Mouse (Mus musculus) kidney, embryonic 14.5 days (tissue): Measurements from ENCODE around the gene Rnf150. TPM values are rescaled to one million over a fixed set of nuclear protein-coding genes. Genes with fewer than 3 reads are reported as not detected.

Experiments used
- ATAC-seq: fragments of 200-750 bp; cut with Nextera tagmentation; 2 replicates; pipeline ENCODE4 v1.8.0; 2017; ENCODE audit warnings: moderate number of reproducible peaks, mild to moderate bottlenecking, moderate TSS enrichment, moderate library complexity; ENCODE audit not compliant: low FRiP score, low TSS enrichment
- H3K27ac ChIP-seq: fragments of 300-500 bp; sonication (generic); 2 replicates; pipeline ENCODE4 v1.5.1; 2014; ENCODE audit warnings: low read depth, mild to moderate bottlenecking, low read length, moderate library complexity, mixed read lengths
- H3K27me3 ChIP-seq: fragments of 300-500 bp; sonication (generic); 2 replicates; pipeline ENCODE4 v1.6.1; 2014; ENCODE audit warnings: mild to moderate bottlenecking, low read length; ENCODE audit not compliant: control insufficient read depth, insufficient read depth
- H3K36me3 ChIP-seq: fragments of 300-500 bp; sonication (generic); 2 replicates; pipeline ENCODE4 v1.6.1; 2014; ENCODE audit warnings: low read length, mixed read lengths; ENCODE audit not compliant: control insufficient read depth, insufficient read depth
- H3K4me1 ChIP-seq: fragments of 300-500 bp; sonication (generic); 2 replicates; pipeline ENCODE4 v1.6.1; 2014; ENCODE audit warnings: low read length, mixed read lengths; ENCODE audit not compliant: control insufficient read depth, insufficient read depth
- H3K4me2 ChIP-seq: fragments of 300-500 bp; sonication (generic); replicated peaks from 2 replicates; pipeline ENCODE4 v1.6.1; 2014; ENCODE audit warnings: low read depth, mild to moderate bottlenecking, low read length
- H3K4me3 ChIP-seq: fragments of 300-500 bp; sonication (generic); 2 replicates; pipeline ENCODE4 v1.5.1; 2014; ENCODE audit warnings: mild to moderate bottlenecking, low read length
- H3K9ac ChIP-seq: fragments of 300-500 bp; sonication (generic); 2 replicates; pipeline ENCODE4 v1.6.1; 2014; ENCODE audit warnings: low read depth, mild to moderate bottlenecking, low read length, moderate library complexity
- H3K9me3 ChIP-seq: fragments of 300-500 bp; sonication (generic); 2 replicates; pipeline ENCODE4 v1.6.1; 2016; ENCODE audit warnings: low read length; ENCODE audit not compliant: control insufficient read depth
- WGBS: fragments of 180-500 bp; shearing (Covaris S2); extraction: QIAGEN DNeasy Blood & Tissue Kit; methylation state at CpG from one replicate; pipeline ENCODE4 v1.1.7; 2014; 5-methylcytosine and 5-hydroxymethylcytosine counted together
- polyA plus RNA-seq: library from polyadenylated mRNA; unstranded; fragments of >200 nt; fragmentation: Nextera tagmentation; extraction: Ambion mirVana; gene quantifications from 2 replicates; pipeline ENCODE4 v1.2.1, GENCODE M21; 2014

Gene Rnf150
- polyA plus RNA-seq, 1 experiment from 2014 or later = 3.0 TPM

- no peak overlapping the region for H3K4me2 ChIP-seq
- no peaks in the 10 kb centered on the region for H3K36me3 ChIP-seq
- no peak overlapping the region for H3K4me3 ChIP-seq
- no peaks in the 10 kb centered on the region for H3K9me3 ChIP-seq
- no peak overlapping the region for H3K27ac ChIP-seq
- WGBS = 51% methylated on average over 4 of the region's 4 CpGs
- no peaks in the 10 kb centered on the region for H3K27me3 ChIP-seq
- H3K9ac ChIP-seq = no peak overlapping the region
- H3K4me1 ChIP-seq = 0 out of 2 replicates have a peak, but pooled peaks cover 5% of the 10 kb centered on the region
- ATAC-seq = no peak
Observed at GRCm38 (mm10) chr8:82920124-82920523, 57.0 kb downstream of the Rnf150 start.

- Histone ChIP-seq H3K9me3 (no peaks in the 10 kb centered on the region), H3K27me3 (no peaks in the 10 kb centered on the region), H3K4me1 (no peaks in the 10 kb centered on the region), H3K27ac (no peak overlapping the region), H3K9ac (no peak overlapping the region), H3K36me3 (no peaks in the 10 kb centered on the region), H3K4me3 (no peak overlapping the region), H3K4me2 (no peak overlapping the region)
- ATAC-seq = no peak
- over 99% methylated on average over 3 of the region's 3 CpGs for WGBS
Observed at GRCm38 (mm10) chr8:82925286-82925685, 62.1 kb downstream of the Rnf150 start.

- Histone ChIP-seq H3K9ac (no peak overlapping the region), H3K27ac (no peak overlapping the region), H3K36me3 (no peaks in the 10 kb centered on the region), H3K4me3 (no peak overlapping the region), H3K4me1 (no peaks in the 10 kb centered on the region), H3K4me2 (no peak overlapping the region), H3K27me3 (no peaks in the 10 kb centered on the region), H3K9me3 (no peaks in the 10 kb centered on the region)
- ATAC-seq = no peak
- 89% methylated on average over 5 of the region's 5 CpGs for WGBS
Observed at GRCm38 (mm10) chr8:82926518-82926917, 63.4 kb downstream of the Rnf150 start.

DNA sequence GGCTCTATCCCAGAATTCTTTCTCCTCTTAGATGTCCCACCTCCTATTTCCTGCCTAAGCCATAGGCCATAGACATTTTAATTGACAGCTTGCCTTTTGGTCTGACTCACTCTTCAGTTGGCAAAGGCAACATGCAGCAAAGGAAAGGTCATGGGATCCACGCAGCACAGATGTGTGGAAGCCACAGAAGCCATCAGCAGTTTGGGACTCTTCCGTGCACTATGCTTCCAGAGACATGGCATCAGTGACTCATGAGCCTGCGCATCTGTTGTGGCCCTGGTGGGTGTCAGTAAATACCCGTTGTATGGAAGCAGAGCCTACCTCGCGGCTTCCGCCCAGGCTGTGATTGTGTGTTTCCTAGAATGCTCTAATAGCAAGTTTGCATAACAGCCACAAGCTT, 68.4 kb downstream of the Rnf150 start:
- Histone ChIP-seq H3K9me3 (no peaks in the 10 kb centered on the region), H3K27ac (no peak overlapping the region), H3K4me2 (no peak overlapping the region), H3K27me3 (no peaks in the 10 kb centered on the region), H3K9ac (no peak overlapping the region), H3K36me3 (no peaks in the 10 kb centered on the region), H3K4me1 (no peaks in the 10 kb centered on the region), H3K4me3 (no peak overlapping the region)
- ATAC-seq = no peak
- 91% methylated on average over 7 of the region's 7 CpGs for WGBS

- ATAC-seq = no peak
- H3K27ac ChIP-seq = no peak overlapping the region
- H3K36me3 ChIP-seq = no peaks in the 10 kb centered on the region
- no peaks in the 10 kb centered on the region for H3K9me3 ChIP-seq
- H3K4me3 ChIP-seq = no peak overlapping the region
- H3K9ac ChIP-seq = no peak overlapping the region
- H3K4me1 ChIP-seq = peaks cover 10% of the 10 kb centered on the region; the same call in 1 of the 2 replicates
- no peaks in the 10 kb centered on the region for H3K27me3 ChIP-seq
- H3K4me2 ChIP-seq = no peak overlapping the region
- WGBS = 81% methylated on average over 7 of the region's 7 CpGs
Observed at GRCm38 (mm10) chr8:82936162-82936561, 73.0 kb downstream of the Rnf150 start.

- H3K27ac ChIP-seq = no peak overlapping the region
- H3K9me3 ChIP-seq = no peaks in the 10 kb centered on the region
- no peak overlapping the region for H3K9ac ChIP-seq
- H3K4me1 ChIP-seq = peaks cover 10% of the 10 kb centered on the region; the same call in 1 of the 2 replicates
- no peaks in the 10 kb centered on the region for H3K27me3 ChIP-seq
- no peaks in the 10 kb centered on the region for H3K36me3 ChIP-seq
- WGBS = 84% methylated on average over 4 of the region's 4 CpGs
- no peak for ATAC-seq
- H3K4me2 ChIP-seq = no peak overlapping the region
- no peak overlapping the region for H3K4me3 ChIP-seq
Observed at GRCm38 (mm10) chr8:82936866-82937265, 73.7 kb downstream of the Rnf150 start.

- peak; percentile 91 for ATAC-seq
- no peak overlapping the region for H3K9ac ChIP-seq
- no peak overlapping the region for H3K4me3 ChIP-seq
- H3K9me3 ChIP-seq = no peaks in the 10 kb centered on the region
- H3K36me3 ChIP-seq = no peaks in the 10 kb centered on the region
- peak overlapping the region; percentile 65; the same call in 1 of the 2 replicates for H3K27ac ChIP-seq
- H3K27me3 ChIP-seq = no peaks in the 10 kb centered on the region
- peaks cover 21% of the 10 kb centered on the region for H3K4me1 ChIP-seq
- 10% methylated on average over 6 of the region's 6 CpGs for WGBS
- H3K4me2 ChIP-seq = peak overlapping the region; percentile 1; the same call in 1 of the 2 replicates
Observed at GRCm38 (mm10) chr8:82939912-82940311, 76.8 kb downstream of the Rnf150 start.

DNA sequence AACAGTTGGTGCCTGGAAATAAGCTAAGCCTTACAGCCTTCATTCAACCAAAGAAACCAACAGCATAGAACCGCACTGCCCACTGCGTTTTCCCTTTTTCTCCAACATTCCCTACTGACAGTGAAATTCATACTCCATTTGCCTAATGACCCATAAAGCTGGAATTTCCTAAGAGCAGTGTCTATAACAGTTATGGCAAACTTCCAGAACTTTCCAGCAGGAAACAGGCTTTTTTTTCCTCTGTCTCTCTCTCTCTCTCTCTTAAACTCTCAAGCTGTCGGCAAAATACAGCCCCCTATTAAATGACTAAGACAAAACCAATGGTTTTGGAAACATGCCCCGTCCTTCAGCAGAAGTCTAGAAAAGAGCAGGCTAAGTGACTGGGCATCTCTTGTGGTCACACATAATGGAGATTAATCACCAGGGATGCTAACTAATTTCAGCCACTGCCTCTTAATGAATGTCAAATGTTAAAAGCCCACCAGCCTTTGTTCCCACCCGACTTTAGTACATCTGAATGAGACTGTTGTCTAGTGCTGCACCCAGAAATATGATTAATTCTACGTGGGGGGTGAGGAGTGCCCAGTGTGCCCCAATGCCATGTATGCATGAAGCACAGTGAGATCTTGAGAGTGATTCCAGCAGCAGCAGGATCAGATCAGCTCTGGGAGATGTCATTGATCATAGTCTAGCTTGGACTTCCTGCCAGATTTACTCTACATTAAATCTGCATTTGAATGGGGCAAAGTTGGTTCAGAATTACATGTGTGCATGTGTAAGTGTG, 80.3 kb downstream of the Rnf150 start:
- Histone ChIP-seq H3K27me3 (no peaks in the 10 kb centered on the region), H3K4me2 (no peak overlapping the region), H3K9ac (no peak overlapping the region), H3K36me3 (no peaks in the 10 kb centered on the region), H3K27ac (peak overlapping the region; percentile 43; the same call in 1 of the 2 replicates), H3K4me1 (peaks cover 21% of the 10 kb centered on the region), H3K4me3 (no peak overlapping the region), H3K9me3 (no peaks in the 10 kb centered on the region)
- peak; percentile 55; the same call in 1 of the 2 replicates for ATAC-seq
- 25% methylated on average over 6 of the region's 6 CpGs for WGBS

DNA sequence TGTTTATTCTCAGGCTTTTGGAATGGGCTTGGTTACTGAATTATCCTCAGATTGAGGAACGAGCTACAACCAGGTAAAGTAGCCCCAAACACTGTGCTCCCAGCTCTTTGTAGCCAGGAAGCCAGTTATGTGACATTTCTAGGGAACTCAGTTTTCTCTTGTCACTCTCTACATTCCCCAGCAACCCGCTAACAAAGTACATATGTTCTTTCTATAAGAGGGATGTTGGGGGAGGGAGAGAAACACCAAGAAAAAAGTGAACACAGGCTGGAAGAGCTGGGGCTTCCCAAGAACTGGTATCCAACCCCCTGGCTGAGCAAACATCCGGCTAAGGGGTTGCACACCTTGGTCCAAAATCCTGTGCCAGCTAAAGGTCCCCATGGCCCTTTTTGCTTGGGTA, 82.7 kb downstream of the Rnf150 start:
- H3K36me3 ChIP-seq = no peaks in the 10 kb centered on the region

More for the DNA sequence above, 82.7 kb downstream of the Rnf150 start:
- 76% methylated on average over 3 of the region's 3 CpGs for WGBS
- ATAC-seq = no peak
- no peak overlapping the region for H3K4me3 ChIP-seq
- no peak overlapping the region for H3K4me2 ChIP-seq
- peaks cover 11% of the 10 kb centered on the region; the same call in 1 of the 2 replicates for H3K4me1 ChIP-seq
- no peaks in the 10 kb centered on the region for H3K27me3 ChIP-seq
- no peaks in the 10 kb centered on the region for H3K9me3 ChIP-seq
- H3K9ac ChIP-seq = no peak overlapping the region
- H3K27ac ChIP-seq = no peak overlapping the region
